Mouse (Mus musculus) E14TG2a.4 (cell line): ENCODE results near the gene Nrd1.
A peak's percentile ranks its signal among the peaks of the same experiment; 100 is the strongest.

ENCODE experiments used
- CTCF ChIP-seq: conservative IDR thresholded peaks from 2 replicates; pipeline ENCODE4 v1.5.1; 2014; ENCODE audit warnings: low read length
- NANOG ChIP-seq: IDR thresholded peaks from 2 replicates; pipeline ENCODE4 v1.6.1; 2014; ENCODE audit warnings: borderline replicate concordance, low read length, mixed read lengths
- POU5F1 ChIP-seq: IDR thresholded peaks from 2 replicates; pipeline ENCODE4 v1.6.1; 2014; ENCODE audit warnings: low read length, borderline replicate concordance

DNA sequence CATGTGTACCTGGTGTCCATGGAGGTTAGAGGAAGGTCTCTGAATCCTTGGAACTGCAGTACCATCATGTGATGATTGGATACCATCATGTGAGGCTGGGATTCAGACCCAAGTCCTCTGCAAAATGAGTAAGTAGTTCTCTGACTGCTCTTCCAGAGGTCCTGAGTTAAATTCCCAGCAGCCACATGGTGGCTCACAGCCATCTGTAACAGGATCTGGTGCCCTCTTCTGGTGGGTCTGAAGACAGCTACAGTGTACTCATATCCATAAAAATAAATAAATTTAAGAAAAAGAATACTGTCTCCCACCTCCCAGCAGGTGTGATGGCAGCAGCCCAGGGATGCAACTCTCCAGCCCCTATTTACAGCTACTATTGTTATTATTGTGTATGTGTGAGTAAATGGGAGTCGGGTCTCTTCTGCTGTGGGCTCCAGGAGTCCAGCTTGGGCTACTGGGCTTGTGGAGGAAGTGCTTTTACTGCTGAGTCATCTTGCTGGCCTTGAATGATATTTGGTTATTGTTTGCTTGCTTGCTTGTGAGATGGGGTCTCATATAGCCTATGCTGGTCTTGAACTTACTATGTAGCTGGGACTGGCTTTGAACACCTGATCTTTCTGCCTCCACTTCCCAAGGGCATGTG is 13.5 kb upstream of the Nrd1 start:
- TF ChIP-seq CTCF (peak; percentile 48), NANOG (no peak), POU5F1 (no peak)
